Mouse (Mus musculus): Measurements from ENCODE around the gene Lrmda.

Lrmda gene

GRCm38 (mm10) chr14:22004943-22005342 is 14.6 kb upstream of the Lrmda start:
- no peaks in the 10 kb centered on the region for H3K27me3 ChIP-seq (ENCODE audit: control insufficient read depth, insufficient read depth, low read length, poor library complexity, severe bottlenecking)
- DNase-seq (ENCODE audit: low read depth, low spot score) = no peak
- no peaks in the 10 kb centered on the region for H3K36me3 ChIP-seq (ENCODE audit: control insufficient read depth, insufficient read depth, low read length, poor library complexity, severe bottlenecking)

DNA sequence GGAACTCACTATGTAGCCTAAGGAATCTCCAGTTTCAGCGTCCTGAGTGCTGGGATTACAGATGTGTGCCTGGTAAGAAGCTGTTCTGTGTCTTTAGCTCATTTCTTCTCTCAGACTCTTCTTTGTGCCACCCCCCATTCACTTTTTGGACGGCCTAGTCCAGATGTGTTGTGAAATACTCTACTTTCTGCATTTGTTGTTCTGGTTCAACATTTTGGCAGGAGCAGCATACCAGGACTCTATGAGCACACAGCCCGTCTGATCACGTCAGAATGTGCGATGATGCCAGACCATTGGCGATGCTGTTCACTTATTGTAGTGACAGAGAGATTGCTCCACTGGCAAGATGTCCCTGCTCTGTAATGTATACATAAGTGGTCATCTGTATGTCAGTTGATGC is 12.5 kb upstream of the Lrmda start:
- Histone ChIP-seq H3K36me3 (ENCODE audit: control insufficient read depth, insufficient read depth, low read length, poor library complexity, severe bottlenecking) (no peaks in the 10 kb centered on the region), H3K27me3 (ENCODE audit: control insufficient read depth, insufficient read depth, low read length, poor library complexity, severe bottlenecking) (no peaks in the 10 kb centered on the region)
- DNase-seq (ENCODE audit: low read depth, low spot score) = no peak

DNA sequence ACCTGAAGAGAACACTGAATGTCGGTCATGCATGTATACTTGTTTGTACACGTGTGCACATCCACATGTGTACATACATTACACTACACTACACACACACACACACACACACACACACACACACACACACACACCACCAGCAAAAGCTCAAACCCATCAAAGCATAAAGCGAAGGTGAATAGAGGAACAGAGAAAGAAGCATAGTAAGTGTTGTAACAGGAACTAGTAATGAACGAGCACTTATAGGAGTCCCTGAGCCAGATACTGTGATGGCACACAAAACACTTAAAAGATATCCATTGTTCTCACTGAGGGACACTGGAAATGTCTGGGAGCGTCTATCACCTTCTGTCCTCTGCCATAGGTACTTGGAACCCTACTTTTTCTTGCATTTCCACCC is 5.2 kb upstream of the Lrmda start:
- Histone ChIP-seq H3K27me3 (ENCODE audit: control insufficient read depth, insufficient read depth, low read length, poor library complexity, severe bottlenecking) (no peaks in the 10 kb centered on the region), H3K36me3 (ENCODE audit: control insufficient read depth, insufficient read depth, low read length, poor library complexity, severe bottlenecking) (no peaks in the 10 kb centered on the region)
- no peak for DNase-seq (ENCODE audit: low read depth, low spot score)

- Histone ChIP-seq H3K27me3 (ENCODE audit: control insufficient read depth, insufficient read depth, low read length, poor library complexity, severe bottlenecking) (no peaks in the 10 kb centered on the region), H3K36me3 (ENCODE audit: control insufficient read depth, insufficient read depth, low read length, poor library complexity, severe bottlenecking) (no peaks in the 10 kb centered on the region)
- no peak for DNase-seq (ENCODE audit: low read depth, low spot score)
Measured at GRCm38 (mm10) chr14:22014781-22015180, 4.7 kb upstream of the Lrmda start.

DNA sequence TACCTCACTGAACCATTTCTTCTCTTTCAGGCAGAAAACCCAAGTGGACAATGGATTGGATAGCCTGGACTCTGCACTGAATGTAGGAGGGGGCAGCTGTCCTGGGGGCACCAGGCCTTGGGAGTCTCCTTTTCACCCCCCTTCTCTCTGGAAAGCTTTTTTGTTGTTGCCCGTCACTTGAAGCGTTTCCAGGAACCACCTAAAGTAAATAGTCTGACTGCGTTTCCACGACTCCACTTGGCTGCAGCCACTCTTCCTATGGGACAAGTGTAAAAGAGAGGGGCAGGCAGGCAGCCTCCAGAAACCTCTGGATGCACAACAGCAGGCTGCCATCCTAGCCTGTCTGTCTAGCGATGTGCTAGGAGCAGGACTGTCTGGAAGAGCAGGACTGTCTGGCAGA is 2.5 kb upstream of the Lrmda start:
- DNase-seq (ENCODE audit: low read depth, low spot score) = no peak
- no peaks in the 10 kb centered on the region for H3K27me3 ChIP-seq (ENCODE audit: control insufficient read depth, insufficient read depth, low read length, poor library complexity, severe bottlenecking)
- H3K36me3 ChIP-seq (ENCODE audit: control insufficient read depth, insufficient read depth, low read length, poor library complexity, severe bottlenecking) = no peaks in the 10 kb centered on the region

DNA sequence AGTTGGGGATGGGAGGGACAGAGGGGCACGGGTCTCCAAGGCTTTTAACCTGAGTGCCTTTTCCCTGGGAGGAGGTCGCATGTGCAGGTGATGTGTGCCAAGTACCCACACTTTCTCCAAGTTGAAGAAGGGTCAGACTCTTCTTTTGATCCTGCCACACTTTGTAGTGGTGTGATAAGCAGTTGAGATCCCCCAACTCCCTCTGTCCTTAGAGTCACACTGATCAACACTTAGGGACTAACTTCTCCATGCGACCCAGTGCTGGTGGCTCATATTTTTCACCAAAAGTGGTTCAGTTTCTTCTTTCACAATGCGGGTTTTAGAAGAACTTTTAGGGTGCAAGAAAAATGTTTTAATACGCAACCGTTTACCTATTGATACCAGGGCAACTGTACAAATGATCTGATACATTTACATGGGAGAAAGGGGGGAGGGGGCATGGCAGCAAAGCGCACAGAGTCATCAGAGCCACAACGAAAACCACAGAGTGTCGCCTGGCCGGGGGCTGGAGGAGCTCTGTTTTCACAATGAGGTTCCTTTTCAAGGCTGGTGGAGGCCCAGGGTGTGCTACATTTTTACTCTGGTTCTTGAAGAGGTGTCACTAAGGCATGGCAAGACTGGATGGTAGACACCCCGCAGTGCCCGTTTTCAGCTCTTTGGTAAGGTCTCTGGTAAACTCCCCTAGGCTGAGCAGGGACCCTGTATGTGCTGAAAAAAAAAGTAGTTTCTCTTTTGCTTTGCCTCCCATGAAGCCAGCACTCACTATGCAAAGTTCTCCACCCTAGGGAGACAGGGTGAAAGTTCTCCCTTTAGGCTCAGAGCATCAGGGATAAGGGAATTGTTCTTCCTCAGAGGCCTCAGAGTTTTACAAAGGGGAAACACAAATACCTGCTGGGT is 685 bp downstream of the Lrmda start:
- Histone ChIP-seq H3K27me3 (ENCODE audit: control insufficient read depth, insufficient read depth, low read length, poor library complexity, severe bottlenecking) (no peaks in the 10 kb centered on the region), H3K36me3 (ENCODE audit: control insufficient read depth, insufficient read depth, low read length, poor library complexity, severe bottlenecking) (no peaks in the 10 kb centered on the region)
- DNase-seq (ENCODE audit: low read depth, low spot score) = no peak

DNA sequence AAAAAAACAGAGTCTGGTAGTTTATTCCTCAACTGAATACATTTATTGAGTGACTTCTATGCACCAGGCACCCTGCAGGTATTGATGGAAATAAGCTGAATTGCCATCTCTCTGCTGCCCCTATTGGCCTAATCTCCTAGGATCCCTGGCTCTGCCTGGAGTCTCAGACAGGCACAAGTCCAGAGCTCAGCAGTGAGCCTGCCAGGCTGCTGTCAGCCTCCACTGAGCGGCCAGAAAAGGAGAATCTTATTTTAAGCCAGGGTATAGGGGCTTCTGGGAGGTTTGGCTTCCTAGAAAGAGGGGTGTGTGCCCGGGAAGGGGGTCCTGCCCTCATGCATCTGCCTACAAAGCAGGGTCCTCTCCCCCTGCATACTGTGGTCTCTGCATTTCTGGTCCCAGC is 1.4 kb downstream of the Lrmda start:
- Histone ChIP-seq H3K36me3 (ENCODE audit: control insufficient read depth, insufficient read depth, low read length, poor library complexity, severe bottlenecking) (no peaks in the 10 kb centered on the region), H3K27me3 (ENCODE audit: control insufficient read depth, insufficient read depth, low read length, poor library complexity, severe bottlenecking) (no peaks in the 10 kb centered on the region)
- DNase-seq (ENCODE audit: low read depth, low spot score) = peak; percentile 2

GRCm38 (mm10) chr14:22023533-22023932 is 4.0 kb downstream of the Lrmda start:
- Histone ChIP-seq H3K36me3 (ENCODE audit: control insufficient read depth, insufficient read depth, low read length, poor library complexity, severe bottlenecking) (no peaks in the 10 kb centered on the region), H3K27me3 (ENCODE audit: control insufficient read depth, insufficient read depth, low read length, poor library complexity, severe bottlenecking) (no peaks in the 10 kb centered on the region)
- no peak for DNase-seq (ENCODE audit: low read depth, low spot score)

- Histone ChIP-seq H3K27me3 (ENCODE audit: control insufficient read depth, insufficient read depth, low read length, poor library complexity, severe bottlenecking) (no peaks in the 10 kb centered on the region), H3K36me3 (ENCODE audit: control insufficient read depth, insufficient read depth, low read length, poor library complexity, severe bottlenecking) (no peaks in the 10 kb centered on the region)
- DNase-seq (ENCODE audit: low read depth, low spot score) = no peak
Measured at GRCm38 (mm10) chr14:22035900-22036299, 16.4 kb downstream of the Lrmda start.

DNA sequence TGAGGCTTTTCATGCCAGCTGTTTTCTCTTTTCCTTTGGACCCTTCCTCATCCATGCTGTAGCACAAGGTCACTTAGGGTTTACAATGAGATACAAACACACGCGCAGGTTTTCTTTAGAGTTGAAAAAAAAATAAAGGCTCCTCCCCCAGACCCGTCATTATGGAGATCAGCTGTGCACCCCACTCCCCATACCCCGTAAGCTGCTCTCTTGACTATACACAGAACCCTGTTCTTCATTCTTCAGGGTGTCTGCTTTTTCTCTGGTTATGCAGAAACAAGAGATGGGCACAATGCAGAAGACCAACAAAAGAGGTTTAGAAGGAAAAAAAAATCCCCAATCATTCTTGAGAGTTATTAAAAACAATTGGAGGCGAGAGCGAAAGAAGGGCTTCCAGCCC is 16.8 kb downstream of the Lrmda start:
- Histone ChIP-seq H3K36me3 (ENCODE audit: control insufficient read depth, insufficient read depth, low read length, poor library complexity, severe bottlenecking) (no peaks in the 10 kb centered on the region), H3K27me3 (ENCODE audit: control insufficient read depth, insufficient read depth, low read length, poor library complexity, severe bottlenecking) (no peaks in the 10 kb centered on the region)
- DNase-seq (ENCODE audit: low read depth, low spot score) = no peak

DNA sequence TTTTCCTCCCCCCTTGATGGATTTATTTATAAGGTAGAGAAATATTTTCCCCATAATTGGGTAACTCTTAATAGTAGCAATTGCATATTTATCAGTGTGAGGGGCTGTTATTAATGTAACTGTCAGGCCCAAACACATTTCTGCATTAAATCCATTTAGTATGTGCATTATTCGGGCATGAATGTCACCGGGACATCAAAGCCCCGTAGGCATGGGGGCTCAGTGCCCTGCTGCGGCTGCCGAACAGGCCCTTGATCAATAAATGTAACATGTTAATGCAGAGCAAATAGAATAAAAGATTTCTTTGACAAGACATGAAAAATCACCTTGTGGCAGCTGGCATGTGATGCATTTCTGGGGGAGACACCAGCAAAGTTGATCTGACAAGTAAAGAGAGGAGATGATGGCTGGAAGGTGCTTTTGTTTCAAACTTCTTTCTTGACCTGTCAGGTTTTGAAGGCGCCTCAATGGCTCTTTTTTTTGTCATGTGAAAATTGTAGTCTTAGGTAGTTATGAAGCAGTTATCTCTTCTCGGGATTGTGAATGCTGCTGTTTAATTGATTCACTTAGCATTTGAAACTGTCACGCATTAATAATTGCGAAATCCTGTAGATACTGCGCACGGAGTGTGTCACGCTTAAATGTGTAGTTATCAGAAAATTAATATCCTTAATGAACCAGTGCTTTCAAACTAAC is 17.4 kb downstream of the Lrmda start:
- no peaks in the 10 kb centered on the region for H3K27me3 ChIP-seq (ENCODE audit: control insufficient read depth, insufficient read depth, low read length, poor library complexity, severe bottlenecking)
- no peak for DNase-seq (ENCODE audit: low read depth, low spot score)
- no peaks in the 10 kb centered on the region for H3K36me3 ChIP-seq (ENCODE audit: control insufficient read depth, insufficient read depth, low read length, poor library complexity, severe bottlenecking)

DNA sequence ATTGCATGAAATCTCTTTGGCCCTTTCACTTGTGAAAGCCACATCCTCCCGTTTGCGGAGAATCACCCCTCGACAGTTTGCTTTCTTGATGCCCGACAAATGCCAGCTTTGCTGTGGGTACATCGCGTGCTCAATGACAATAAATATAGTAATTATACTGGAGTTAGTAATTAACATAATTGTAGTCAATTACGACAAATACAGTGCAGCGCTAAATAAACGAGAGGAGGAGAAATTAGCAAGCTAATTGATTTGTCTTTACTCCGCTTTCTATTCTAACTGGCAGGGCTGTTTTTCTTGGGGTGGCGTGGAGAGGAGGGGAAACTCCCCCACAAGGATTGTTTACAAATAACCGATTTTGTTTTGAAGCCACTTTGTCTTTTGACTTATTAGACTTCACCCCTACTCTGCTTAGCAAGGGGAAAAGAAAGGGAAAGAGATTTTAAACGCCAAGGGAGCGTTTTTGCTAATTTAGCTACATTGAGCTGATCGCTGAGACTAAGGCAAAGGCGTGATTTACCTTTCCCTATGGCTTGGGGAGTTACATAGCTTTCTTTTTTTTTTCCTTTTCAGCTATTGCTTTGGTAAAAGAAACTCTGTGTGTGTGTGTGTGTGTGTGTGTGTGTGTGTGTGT is 18.1 kb downstream of the Lrmda start:
- H3K27me3 ChIP-seq (ENCODE audit: control insufficient read depth, insufficient read depth, low read length, poor library complexity, severe bottlenecking) = no peaks in the 10 kb centered on the region
- no peaks in the 10 kb centered on the region for H3K36me3 ChIP-seq (ENCODE audit: control insufficient read depth, insufficient read depth, low read length, poor library complexity, severe bottlenecking)
- DNase-seq (ENCODE audit: low read depth, low spot score) = no peak

DNA sequence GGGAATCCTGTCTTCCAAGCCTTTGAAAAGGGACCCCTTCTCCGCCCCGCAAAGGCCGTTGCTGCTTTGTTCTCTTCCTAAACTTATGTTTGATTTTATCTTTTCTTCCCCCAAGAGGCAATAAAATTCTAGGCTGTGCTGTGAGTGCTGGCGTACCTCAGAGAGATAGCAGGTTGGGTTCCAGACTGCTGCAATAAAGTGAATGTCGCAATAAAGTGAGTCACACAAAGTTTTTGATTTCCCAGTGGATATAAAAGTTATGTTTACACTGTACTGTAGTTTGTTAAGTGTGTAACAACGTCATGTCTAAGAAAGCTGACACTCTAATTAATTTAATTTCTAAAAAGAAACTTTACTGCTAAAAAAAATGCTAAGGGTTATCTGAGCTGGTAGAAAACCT is 22.6 kb downstream of the Lrmda start:
- no peak for DNase-seq (ENCODE audit: low read depth, low spot score)
- H3K27me3 ChIP-seq (ENCODE audit: control insufficient read depth, insufficient read depth, low read length, poor library complexity, severe bottlenecking) = no peaks in the 10 kb centered on the region
- H3K36me3 ChIP-seq (ENCODE audit: control insufficient read depth, insufficient read depth, low read length, poor library complexity, severe bottlenecking) = no peaks in the 10 kb centered on the region

- Histone ChIP-seq H3K36me3 (ENCODE audit: control insufficient read depth, insufficient read depth, low read length, poor library complexity, severe bottlenecking) (no peaks in the 10 kb centered on the region), H3K27me3 (ENCODE audit: control insufficient read depth, insufficient read depth, low read length, poor library complexity, severe bottlenecking) (no peaks in the 10 kb centered on the region)
- no peak for DNase-seq (ENCODE audit: low read depth, low spot score)
Measured at GRCm38 (mm10) chr14:22043420-22043819, 23.9 kb downstream of the Lrmda start.

GRCm38 (mm10) chr14:22046262-22046856 is 26.8 kb downstream of the Lrmda start:
- Histone ChIP-seq H3K36me3 (ENCODE audit: control insufficient read depth, insufficient read depth, low read length, poor library complexity, severe bottlenecking) (no peaks in the 10 kb centered on the region), H3K27me3 (ENCODE audit: control insufficient read depth, insufficient read depth, low read length, poor library complexity, severe bottlenecking) (no peaks in the 10 kb centered on the region)
- DNase-seq (ENCODE audit: low read depth, low spot score) = no peak

Measured in splenic B cell, adult 2 months (primary cell).